Mouse (Mus musculus) megakaryocyte, embryonic 14.5 days (primary cell): ENCODE data around the gene Ift140. TPM values are rescaled to one million over a fixed set of nuclear protein-coding genes. Genes with fewer than 3 reads are reported as not detected.

Experiments used
- H3K27me3 ChIP-seq: replicated peaks from 2 replicates; pipeline ENCODE3; 2012; ENCODE audit warnings: inconsistent platforms
- H3K36me3 ChIP-seq: replicated peaks from 2 replicates; pipeline ENCODE3; 2012; ENCODE audit warnings: low read length, inconsistent platforms, mixed read lengths
- H3K4me1 ChIP-seq: 2 replicates; pipeline ENCODE4 v1.6.1; 2012; ENCODE audit warnings: inconsistent platforms
- H3K4me3 ChIP-seq: replicated peaks from 2 replicates; pipeline ENCODE3; 2012; ENCODE audit warnings: moderate library complexity, mild to moderate bottlenecking, inconsistent platforms
- H3K9me3 ChIP-seq: 2 replicates; pipeline ENCODE4 v1.6.1; 2012; ENCODE audit warnings: inconsistent platforms
- FLI1 ChIP-seq: IDR thresholded peaks from 2 replicates; pipeline ENCODE4 v1.6.1; 2012; ENCODE audit warnings: low read length, inconsistent platforms, mixed read lengths
- GATA1 ChIP-seq: IDR thresholded peaks from 3 replicates; pipeline ENCODE4 v1.6.1; 2012; ENCODE audit warnings: mixed read lengths, low read length, inconsistent platforms, borderline replicate concordance
- polyA plus RNA-seq: library from polyadenylated mRNA; stranded (reverse); fragments of >175 nt; gene quantifications from 2 replicates; pipeline ENCODE4 v1.2.3, GENCODE M21; 2012; ENCODE audit warnings: low replicate concordance; ENCODE audit not compliant: insufficient read depth

Gene Ift140
- polyA plus RNA-seq = 6.9 and 7.4 TPM in 2 replicates

DNA sequence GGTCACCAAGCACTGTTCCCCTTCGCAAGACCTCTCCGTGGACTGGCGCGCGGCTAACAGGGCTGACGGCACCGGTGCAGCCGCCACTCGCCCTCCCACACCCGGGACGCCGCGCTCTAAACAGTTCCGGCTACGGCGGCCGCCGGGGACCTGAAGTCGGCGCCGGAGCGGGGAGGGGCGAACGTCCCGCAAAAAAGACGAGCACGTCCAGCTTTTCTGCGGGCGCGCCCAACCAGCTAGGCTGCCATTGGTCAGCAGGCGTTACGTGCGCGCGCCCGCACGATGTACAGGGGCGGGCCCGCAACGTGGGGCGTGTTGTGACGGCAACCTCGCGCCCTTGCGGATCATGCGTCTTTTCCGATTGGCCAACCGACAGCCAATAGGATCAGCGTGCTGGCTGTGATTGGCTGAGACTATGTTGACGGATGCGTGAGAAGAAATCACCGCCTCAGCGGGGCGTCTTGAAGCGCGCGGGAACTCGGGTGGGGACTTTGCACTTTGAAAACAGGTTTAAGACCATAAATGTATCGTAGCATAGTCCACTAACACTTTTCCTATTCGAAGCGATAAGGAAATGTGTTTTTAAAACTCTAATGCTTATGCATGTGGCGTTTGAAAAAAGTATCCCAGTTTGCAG, at the start of gene Ift140, which contains the start of gene Cramp1l:
Gene Ift140, plus strand, starts transcription at position 431 of the 637 bp plus-strand sequence.
Gene Cramp1l, minus strand, starts transcription at position 134 of the 637 bp plus-strand sequence.
- peaks cover 40% of the 10 kb centered on the region for H3K4me1 ChIP-seq
- H3K36me3 ChIP-seq = peaks cover 40% of the 10 kb centered on the region
- H3K4me3 ChIP-seq = peak within 1 kb of the TSS; percentile 99
- TF ChIP-seq FLI1 (no peak), GATA1 (no peak)
- no peaks in the 10 kb centered on the region for H3K9me3 ChIP-seq
- no peaks in the 10 kb centered on the region for H3K27me3 ChIP-seq

DNA sequence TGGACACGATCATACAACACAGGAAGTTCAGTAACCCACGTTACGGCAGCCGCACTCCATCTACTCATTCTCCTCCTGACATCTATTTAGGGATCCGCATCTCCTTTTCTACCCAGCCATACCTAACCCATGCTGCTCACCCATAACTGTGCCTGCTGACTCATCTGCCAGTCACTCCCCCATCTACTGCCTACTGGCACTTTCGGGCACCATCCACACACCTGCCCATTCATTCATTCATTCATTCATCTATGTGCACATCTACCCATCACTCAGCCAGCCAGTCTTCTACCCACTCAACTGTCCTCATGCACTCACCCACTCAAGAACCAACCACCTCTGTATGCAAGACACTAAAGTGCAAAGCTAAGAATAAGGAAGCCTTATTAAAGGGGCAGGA, 28.7 kb upstream of the Ift140 start:
- TF ChIP-seq GATA1 (no peak), FLI1 (no peak)
- H3K27me3 ChIP-seq = no peaks in the 10 kb centered on the region
- H3K36me3 ChIP-seq = peaks cover 100% of the 10 kb centered on the region
- H3K9me3 ChIP-seq = no peaks in the 10 kb centered on the region
- no peak overlapping the region for H3K4me3 ChIP-seq
- H3K4me1 ChIP-seq = peaks cover 14% of the 10 kb centered on the region

- Histone ChIP-seq H3K36me3 (peaks cover 99% of the 10 kb centered on the region), H3K4me1 (peaks cover 25% of the 10 kb centered on the region), H3K4me3 (no peak overlapping the region), H3K27me3 (no peaks in the 10 kb centered on the region), H3K9me3 (no peaks in the 10 kb centered on the region)
- TF ChIP-seq FLI1 = no peak
- no peak for TF ChIP-seq GATA1
Observed at GRCm38 (mm10) chr17:24994721-24995120, 21.2 kb upstream of the Ift140 start.

DNA sequence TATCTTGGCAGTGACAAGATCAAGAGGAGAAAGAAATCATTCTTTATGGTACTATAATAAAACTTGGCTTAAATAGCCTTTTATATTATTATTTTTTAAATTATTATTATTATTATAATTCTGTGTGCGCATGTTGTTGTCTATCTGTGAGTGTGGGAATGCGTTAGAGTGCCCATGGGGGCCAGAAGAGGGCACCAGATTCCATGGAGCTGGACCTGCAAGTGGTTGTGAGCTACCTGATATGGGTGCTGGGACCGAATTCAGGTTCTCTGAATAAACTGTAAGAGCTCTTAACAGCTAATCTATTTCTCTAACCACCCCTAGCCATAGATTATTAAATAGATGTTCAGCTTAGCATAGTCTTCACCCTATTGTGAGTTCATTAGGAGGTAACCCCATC, 10.8 kb upstream of the Ift140 start:
- Histone ChIP-seq H3K4me3 (no peak overlapping the region), H3K4me1 (peaks cover 28% of the 10 kb centered on the region), H3K27me3 (no peaks in the 10 kb centered on the region), H3K36me3 (peaks cover 88% of the 10 kb centered on the region), H3K9me3 (no peaks in the 10 kb centered on the region)
- TF ChIP-seq FLI1 = no peak
- TF ChIP-seq GATA1 = no peak

DNA sequence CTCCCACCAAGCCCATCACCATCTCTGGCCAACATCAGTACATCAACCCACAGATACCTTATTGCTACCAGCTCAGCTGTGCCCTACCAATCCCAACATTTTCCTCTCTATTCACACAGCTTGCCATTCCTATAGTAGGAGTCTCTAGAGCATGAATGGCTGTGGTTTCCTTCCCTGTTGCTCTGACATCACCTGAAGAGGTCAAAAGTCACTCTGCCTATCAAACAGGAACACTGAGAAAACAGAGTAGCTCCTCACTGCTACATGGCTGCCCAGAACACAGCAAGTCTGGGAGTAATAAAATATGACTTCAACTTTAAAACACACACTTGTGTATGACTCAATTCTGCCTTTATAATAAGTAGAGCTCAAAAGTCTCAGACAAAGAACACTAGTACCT, 8.4 kb upstream of the Ift140 start:
- H3K36me3 ChIP-seq = peaks cover 90% of the 10 kb centered on the region
- no peak for TF ChIP-seq FLI1
- TF ChIP-seq GATA1 = no peak
- H3K9me3 ChIP-seq = no peaks in the 10 kb centered on the region
- peaks cover 41% of the 10 kb centered on the region for H3K4me1 ChIP-seq
- no peaks in the 10 kb centered on the region for H3K27me3 ChIP-seq
- H3K4me3 ChIP-seq = no peak overlapping the region

GRCm38 (mm10) chr17:25013606-25014501, 2.0 kb upstream of the Ift140 start:
- peaks cover 49% of the 10 kb centered on the region for H3K4me1 ChIP-seq
- peaks cover 41% of the 10 kb centered on the region for H3K36me3 ChIP-seq
- H3K27me3 ChIP-seq = no peaks in the 10 kb centered on the region
- H3K9me3 ChIP-seq = no peaks in the 10 kb centered on the region
- no peak for TF ChIP-seq GATA1
- TF ChIP-seq FLI1 = no peak
- peak overlapping the region; percentile 99 for H3K4me3 ChIP-seq

DNA sequence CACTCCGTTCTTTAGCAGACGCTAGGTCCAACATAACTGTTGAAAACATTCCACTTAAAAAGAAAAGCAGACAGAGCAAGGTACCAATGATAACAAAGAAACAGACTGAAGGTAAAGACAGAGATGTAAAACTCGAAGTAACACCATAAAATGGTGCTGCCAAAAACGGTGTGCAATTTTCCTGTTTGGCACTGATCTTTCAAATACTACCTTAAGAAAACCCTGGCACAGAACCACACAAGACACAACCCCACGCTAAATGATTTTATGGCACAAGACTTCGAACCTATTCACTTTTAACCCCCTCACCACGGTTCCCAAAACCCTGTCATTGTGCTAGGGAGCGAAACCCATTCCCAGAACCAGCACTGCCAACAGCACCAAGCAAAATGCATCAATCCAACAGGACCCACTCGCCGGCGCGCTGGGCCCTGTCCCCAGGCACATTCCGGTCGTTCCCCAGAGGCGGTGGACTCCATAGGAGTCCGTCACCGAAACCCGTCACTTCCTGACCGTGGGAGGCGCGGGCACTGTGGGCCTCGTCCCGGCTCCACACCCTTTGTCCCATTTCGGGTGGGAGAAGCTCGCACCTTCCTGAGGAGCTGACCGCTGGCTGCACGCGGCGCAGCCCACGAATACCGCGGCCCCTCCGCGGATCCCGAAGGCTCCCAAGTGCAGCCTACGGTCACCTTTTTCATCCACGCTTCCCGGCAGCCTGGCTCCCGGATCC, 879 bp upstream of the Ift140 start:
- peaks cover 40% of the 10 kb centered on the region for H3K36me3 ChIP-seq
- no peak for TF ChIP-seq GATA1
- TF ChIP-seq FLI1 = no peak
- H3K4me1 ChIP-seq = peaks cover 43% of the 10 kb centered on the region
- H3K27me3 ChIP-seq = no peaks in the 10 kb centered on the region
- no peaks in the 10 kb centered on the region for H3K9me3 ChIP-seq
- peak overlapping the region; percentile 99 for H3K4me3 ChIP-seq

DNA sequence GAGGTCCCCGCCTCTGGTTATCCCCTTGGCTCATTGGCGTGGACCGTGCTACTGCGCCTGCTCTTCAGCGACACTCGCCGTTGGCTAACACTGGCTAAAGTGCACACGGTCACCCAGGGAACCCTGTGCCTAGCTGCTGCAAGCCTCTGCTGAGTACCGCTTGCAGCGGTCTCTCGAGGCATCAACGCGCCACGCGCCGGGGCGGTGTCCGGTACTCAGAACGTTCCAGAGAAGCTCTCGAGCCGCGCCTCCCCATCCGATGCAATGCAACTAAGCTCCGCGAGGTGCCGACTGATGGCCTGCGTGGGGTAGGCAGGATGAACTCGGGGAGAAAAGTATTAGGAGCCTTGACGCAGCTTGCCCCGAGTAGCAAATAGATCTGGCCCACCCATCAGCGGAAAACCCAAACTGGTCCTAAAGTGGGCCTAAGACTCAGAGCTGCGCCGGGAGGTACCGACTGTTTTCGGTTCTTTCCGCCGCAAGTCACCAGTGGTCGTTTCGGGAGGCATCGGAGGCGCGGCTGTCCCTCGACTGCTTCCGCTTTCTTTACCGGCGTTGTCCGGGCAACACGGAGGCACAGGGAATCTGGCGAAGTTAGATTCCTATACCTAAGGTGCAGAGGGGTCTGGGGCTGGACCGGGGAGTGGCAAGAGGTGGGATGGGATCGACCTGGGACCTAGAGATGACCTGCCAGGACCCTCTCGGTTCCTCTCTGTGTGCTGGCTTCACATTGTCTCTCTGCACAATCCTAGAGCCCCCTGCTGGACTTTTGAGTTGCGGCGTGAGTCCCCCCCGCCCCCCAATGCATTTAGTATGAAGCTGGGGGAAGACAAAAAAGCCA, 627 bp downstream of the Ift140 start:
- H3K9me3 ChIP-seq = no peaks in the 10 kb centered on the region
- peaks cover 37% of the 10 kb centered on the region for H3K4me1 ChIP-seq
- H3K36me3 ChIP-seq = peaks cover 36% of the 10 kb centered on the region
- no peak for TF ChIP-seq GATA1
- TF ChIP-seq FLI1 = no peak
- no peaks in the 10 kb centered on the region for H3K27me3 ChIP-seq
- H3K4me3 ChIP-seq = peak overlapping the region; percentile 99

- Histone ChIP-seq H3K9me3 (0 out of 2 replicates have a peak, but pooled peaks cover 3% of the 10 kb centered on the region), H3K4me1 (no peaks in the 10 kb centered on the region), H3K36me3 (peaks cover 88% of the 10 kb centered on the region), H3K4me3 (no peak overlapping the region), H3K27me3 (no peaks in the 10 kb centered on the region)
- TF ChIP-seq FLI1 (no peak), GATA1 (no peak)
Observed at GRCm38 (mm10) chr17:25036183-25036582, 20.3 kb downstream of the Ift140 start.
